Mouse (Mus musculus) C2C12 (cell line): Measurements from ENCODE around the gene Mmadhc. TPM values are rescaled to one million over a fixed set of nuclear protein-coding genes. Genes with fewer than 3 reads are reported as not detected.
A peak's percentile ranks its signal among the peaks of the same experiment; 100 is the strongest.

Experiments
- H3K27me3 ChIP-seq: one replicate; pipeline ENCODE4 v1.6.1; 2011; ENCODE audit not compliant: control insufficient read depth, insufficient read depth, insufficient read length
- H3K36me3 ChIP-seq: one replicate; pipeline ENCODE4 v1.6.1; 2011; ENCODE audit not compliant: control insufficient read depth, insufficient read depth
- H3K4me3 ChIP-seq: one replicate; pipeline ENCODE4 v1.5.1; 2011; ENCODE audit warnings: mild to moderate bottlenecking, control low read depth; ENCODE audit not compliant: poor library complexity, insufficient read depth, severe bottlenecking
- H3K79me2 ChIP-seq: one replicate; pipeline ENCODE4 v1.6.1; 2011; ENCODE audit not compliant: control insufficient read depth, insufficient read depth
- H3K79me3 ChIP-seq: one replicate; pipeline ENCODE4 v1.6.1; 2011; ENCODE audit warnings: low read depth, control low read depth
- H3ac ChIP-seq: one replicate; pipeline ENCODE3; 2011; ENCODE audit warnings: low read depth; ENCODE audit not compliant: control insufficient read depth, insufficient read length
- CEBPB ChIP-seq: IDR thresholded peaks from one replicate; pipeline ENCODE4 v1.6.1; 2011; ENCODE audit warnings: low read depth, mild to moderate bottlenecking, control low read depth, moderate library complexity
- CTCF ChIP-seq: IDR thresholded peaks from one replicate; pipeline ENCODE4 v1.5.1; 2011; ENCODE audit not compliant: control insufficient read depth, insufficient read depth, insufficient read length
- FOSL1 ChIP-seq: IDR thresholded peaks from one replicate; pipeline ENCODE4 v1.8.0; 2011; ENCODE audit warnings: mild to moderate bottlenecking, low read length; ENCODE audit not compliant: poor library complexity, insufficient read depth, severe bottlenecking
- MAX ChIP-seq: IDR thresholded peaks from one replicate; pipeline ENCODE4 v1.6.1; 2011; ENCODE audit warnings: mild to moderate bottlenecking, control low read depth
- MYOD1 ChIP-seq: IDR thresholded peaks from one replicate; pipeline ENCODE4 v1.6.1; 2011; ENCODE audit warnings: low read depth; ENCODE audit not compliant: control insufficient read depth, insufficient read length
- MYOG ChIP-seq: IDR thresholded peaks from one replicate; pipeline ENCODE4 v1.6.1; 2011; ENCODE audit not compliant: control insufficient read depth, insufficient read length; ENCODE audit errors: extremely low read depth
- USF1 ChIP-seq: IDR thresholded peaks from one replicate; pipeline ENCODE4 v1.6.1; 2011; ENCODE audit warnings: low read depth, mild to moderate bottlenecking, control low read depth, moderate library complexity
- long read RNA-seq, 2 experiments: library from polyadenylated mRNA; unstranded; transcript quantifications; one replicate each; pipeline ENCODE4 v2.0.0; 2019 to 2020
- polyA plus RNA-seq: library from polyadenylated mRNA; unstranded; fragments of >200 nt; fragmentation: generic; extraction: Trizol; gene quantifications from one replicate; pipeline ENCODE4 v1.2.1, GENCODE M21; 2012; ENCODE audit warnings: missing spikeins

Gene Mmadhc
- polyA plus RNA-seq, result 98.7 TPM
- long read RNA-seq, experiment 1, transcript Mmadhc-203 (8 exons, 803 nt), result minor isoform, 6 of 103 reads
- long read RNA-seq, experiment 1, transcript Mmadhc-201 (8 exons, 1,342 nt), result major isoform, 46 of 103 reads
- long read RNA-seq, experiment 1, partial matches to known transcripts, result 30 of 103 reads
- long read RNA-seq, experiment 1, other reads (novel, unspliced or antisense), result 21 of 103 reads
- long read RNA-seq, experiment 2, transcript Mmadhc-203 (8 exons, 803 nt), result minor isoform, 7 of 230 reads
- long read RNA-seq, experiment 2, transcript Mmadhc-201 (8 exons, 1,342 nt), result major isoform, 101 of 230 reads
- long read RNA-seq, experiment 2, partial matches to known transcripts, result 88 of 230 reads
- long read RNA-seq, experiment 2, other reads (novel, unspliced or antisense), result 34 of 230 reads

DNA sequence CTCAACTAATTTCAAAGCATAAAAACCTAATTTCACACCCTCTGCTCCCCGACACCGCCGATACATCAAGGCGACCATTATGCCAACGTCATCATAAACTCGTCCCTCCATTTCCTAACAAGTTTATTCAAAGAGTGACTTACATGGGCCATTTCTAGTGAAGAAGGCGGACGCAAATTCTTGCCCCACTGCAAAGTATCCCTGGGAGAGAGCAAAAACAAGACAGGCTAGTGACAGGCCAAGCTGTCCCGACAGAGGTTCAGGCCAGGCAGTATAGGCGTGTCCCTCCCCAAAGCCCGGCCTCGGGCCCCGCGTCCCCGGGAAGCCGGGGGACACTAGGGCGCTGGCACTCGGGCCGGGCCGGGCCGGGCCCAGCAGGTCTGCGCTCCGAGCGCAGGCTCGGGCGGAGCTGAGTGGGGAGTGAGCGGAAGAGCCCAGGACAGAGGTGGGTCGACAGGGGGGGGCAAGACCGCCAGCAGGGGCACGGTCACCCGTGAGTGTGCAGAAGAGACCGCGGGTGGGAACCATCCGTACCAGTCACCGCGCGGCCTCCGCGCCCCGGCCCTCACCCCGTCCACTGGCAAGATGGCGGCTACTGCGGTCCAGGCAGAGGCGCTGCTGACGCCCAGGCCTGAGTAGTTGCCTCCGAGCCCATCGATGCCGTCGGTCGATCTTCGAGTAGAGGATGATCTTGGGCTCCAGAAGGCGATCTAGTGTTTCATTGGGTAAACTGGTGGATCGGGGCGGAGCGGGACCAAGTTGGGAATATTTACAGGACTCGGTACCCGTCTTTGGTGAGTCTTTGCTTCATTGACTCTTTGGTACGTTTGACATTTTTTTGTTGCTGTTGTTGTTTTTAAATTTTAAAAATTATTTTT, at the start of gene Mmadhc:
TSS of gene Mmadhc (minus strand) at position 693 of the 878 bp plus-strand sequence.
- TF ChIP-seq MYOG (no peak), USF1 (no peak), FOSL1 (no peak), MAX (peak; percentile 82)
- peaks cover 48% of the 10 kb centered on the region for H3K79me2 ChIP-seq
- H3ac ChIP-seq, result peak within 1 kb of the TSS; percentile 70
- H3K79me3 ChIP-seq, result peaks cover 41% of the 10 kb centered on the region
- peaks cover 20% of the 10 kb centered on the region for H3K36me3 ChIP-seq
- peak within 1 kb of the TSS; percentile 79 for H3K4me3 ChIP-seq
- no peaks in the 10 kb centered on the region for H3K27me3 ChIP-seq

- Histone ChIP-seq H3K27me3 (no peaks in the 10 kb centered on the region), H3K79me3 (no peaks in the 10 kb centered on the region), H3K4me3 (no peak overlapping the region), H3K36me3 (no peaks in the 10 kb centered on the region), H3ac (no peak overlapping the region), H3K79me2 (no peaks in the 10 kb centered on the region)
- TF ChIP-seq MAX (no peak), CTCF (no peak), FOSL1 (no peak), MYOD1 (no peak), CEBPB (no peak), MYOG (no peak), USF1 (no peak)
Measured at GRCm38 (mm10) chr2:50343598-50343997, 47.0 kb upstream of the Mmadhc start.

DNA sequence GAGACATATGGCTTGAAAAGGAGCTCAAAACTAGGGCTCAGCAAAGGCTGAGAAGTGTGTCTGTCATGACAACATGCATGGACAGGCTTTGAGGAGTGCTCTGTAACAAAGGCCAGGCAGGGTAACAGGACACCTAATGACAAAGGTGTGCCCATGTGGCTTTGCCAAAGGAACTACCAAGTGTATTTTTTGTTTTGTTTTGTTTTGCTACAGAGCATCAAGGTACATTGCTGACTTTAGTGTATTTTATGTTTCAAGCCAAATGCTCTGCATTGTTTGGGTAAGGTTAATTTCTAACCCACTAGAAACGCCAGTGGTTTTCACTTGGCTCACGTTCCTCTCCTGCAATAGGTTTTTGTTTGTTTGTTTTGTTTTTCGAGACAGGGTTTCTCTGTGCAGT, 42.5 kb upstream of the Mmadhc start:
- TF ChIP-seq CEBPB (no peak), MYOD1 (no peak), FOSL1 (no peak), CTCF (no peak), MAX (no peak), MYOG (no peak), USF1 (no peak)
- H3ac ChIP-seq, result no peak overlapping the region
- no peaks in the 10 kb centered on the region for H3K27me3 ChIP-seq
- no peaks in the 10 kb centered on the region for H3K79me2 ChIP-seq
- no peak overlapping the region for H3K4me3 ChIP-seq
- H3K79me3 ChIP-seq, result no peaks in the 10 kb centered on the region
- H3K36me3 ChIP-seq, result no peaks in the 10 kb centered on the region

DNA sequence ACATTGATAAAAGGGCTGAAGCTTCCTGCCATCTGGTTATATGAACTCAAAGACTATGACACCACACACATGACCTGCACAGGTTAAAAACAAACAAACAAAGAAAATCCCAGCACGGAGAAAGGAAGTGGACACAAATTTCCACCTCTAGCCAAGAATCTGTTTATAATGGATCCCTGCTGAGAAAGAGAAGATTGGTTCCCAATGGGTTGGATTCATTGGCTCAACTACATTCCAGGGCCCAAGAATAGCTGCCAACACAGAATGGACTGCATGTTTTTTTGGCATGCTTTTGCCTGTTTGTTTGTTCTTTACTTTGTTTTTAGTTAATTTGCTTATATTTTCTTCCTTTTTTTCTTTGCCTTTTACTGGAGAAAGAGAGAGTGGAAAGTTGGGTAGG, 41.0 kb upstream of the Mmadhc start:
- no peaks in the 10 kb centered on the region for H3K79me3 ChIP-seq
- TF ChIP-seq CEBPB (no peak), USF1 (no peak), MYOG (no peak), MAX (no peak)
- H3K36me3 ChIP-seq, result no peaks in the 10 kb centered on the region
- no peak overlapping the region for H3ac ChIP-seq
- H3K4me3 ChIP-seq, result no peak overlapping the region
- H3K27me3 ChIP-seq, result no peaks in the 10 kb centered on the region
- H3K79me2 ChIP-seq, result no peaks in the 10 kb centered on the region

GRCm38 (mm10) chr2:50331716-50332270, 35.2 kb upstream of the Mmadhc start:
- H3K4me3 ChIP-seq, result no peak overlapping the region
- TF ChIP-seq USF1 (no peak), CEBPB (no peak), MAX (no peak), FOSL1 (no peak), CTCF (no peak), MYOD1 (no peak), MYOG (no peak)
- H3ac ChIP-seq, result no peak overlapping the region
- no peaks in the 10 kb centered on the region for H3K36me3 ChIP-seq
- no peaks in the 10 kb centered on the region for H3K79me3 ChIP-seq
- no peaks in the 10 kb centered on the region for H3K27me3 ChIP-seq
- H3K79me2 ChIP-seq, result no peaks in the 10 kb centered on the region

DNA sequence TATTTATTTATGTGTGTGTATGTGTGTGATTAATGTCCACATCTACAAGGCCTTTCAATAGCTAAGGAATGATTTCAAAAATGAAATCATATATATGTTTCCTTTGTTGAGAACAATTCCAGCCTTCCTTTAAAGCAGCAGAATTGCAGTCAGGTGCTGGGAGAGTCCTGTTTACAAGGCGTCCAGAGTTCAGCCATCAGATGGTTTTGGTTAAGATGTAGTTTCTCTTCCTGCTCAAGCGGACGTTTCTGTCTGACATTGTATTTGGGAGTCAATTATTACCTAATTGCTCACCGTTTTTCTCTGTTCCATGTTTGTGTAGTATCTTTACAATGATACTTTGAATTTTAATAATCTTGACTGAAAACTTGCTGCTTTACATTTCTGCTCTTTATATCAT, 31.6 kb upstream of the Mmadhc start:
- TF ChIP-seq MAX (no peak), FOSL1 (no peak), CEBPB (no peak), USF1 (no peak), MYOD1 (no peak), MYOG (no peak), CTCF (no peak)
- Histone ChIP-seq H3K79me3 (no peaks in the 10 kb centered on the region), H3K36me3 (no peaks in the 10 kb centered on the region), H3K4me3 (no peak overlapping the region), H3K79me2 (no peaks in the 10 kb centered on the region), H3ac (no peak overlapping the region), H3K27me3 (no peaks in the 10 kb centered on the region)
